Mouse (Mus musculus): ENCODE results near the gene Rcbtb2. TPM values are rescaled to one million over a fixed set of nuclear protein-coding genes. Genes with fewer than 3 reads are reported as not detected.
A peak's percentile ranks its signal among the peaks of the same experiment; 100 is the strongest.

Gene Rcbtb2
- total and polyA plus RNA-seq, 3 experiments: 34.1 to 49.0 (median 36.9) TPM

- TF ChIP-seq E2F4 (IDR thresholded peaks at IDR 0.05; ENCODE audit: insufficient replicate concordance, low read depth, low read length) (no peak), ELF1 (IDR thresholded peaks at IDR 0.05; ENCODE audit: low read depth, low read length) (peak; percentile 47; the same call in 1 of the 2 replicates), USF2 (conservative IDR thresholded peaks at IDR 0.05; ENCODE audit: low read depth, low read length) (no peak), EP300 (IDR thresholded peaks at IDR 0.05; ENCODE audit: low read length) (peak; percentile 36), MAX (IDR thresholded peaks at IDR 0.05; ENCODE audit: low read length) (peak; percentile 67), ZNF384 (IDR thresholded peaks at IDR 0.05; ENCODE audit: low read depth, low read length) (no peak), TBP (conservative IDR thresholded peaks at IDR 0.05; ENCODE audit: low read depth, low read length) (peak; percentile 64; the same call in 1 of the 2 replicates)
Observed at GRCm38 (mm10) chr14:73238498-73239250, 115.8 kb downstream of the Rcbtb2 start (continued).

- H3K36me3 ChIP-seq (replicated peaks in 1 of 2; ENCODE audit: control insufficient read depth in 1 of 2, insufficient read depth in 1 of 2, low read length in 1 of 2): peaks cover 0 to 9% of the 10 kb centered on the region in 2 experiments
- peak overlapping the region; percentile 13; the same call in 1 of the 2 replicates for H3K27ac ChIP-seq (ENCODE audit: insufficient read depth, low read depth)
- H3K9ac ChIP-seq (ENCODE audit: insufficient read depth, low read depth): peak overlapping the region; percentile 55
- dilution Hi-C loops (cut with MboI; ENCODE audit: extremely low pct_ligation_motif_present, extremely low pct_unique_long_range_greater_than_20kb, low sequenced_read_pairs) (no loop called here), in situ Hi-C loops (cut with MboI; ENCODE audit: low pct_ligation_motif_present, low pct_unique_long_range_greater_than_20kb, low sequenced_read_pairs) (loop anchor here (10.0 kb wide), 2 partner anchors 64 to 104 kb away; no protein-coding TSS in a partner anchor)
- H3K79me2 ChIP-seq (replicated peaks; ENCODE audit: control insufficient read depth, extremely low read depth, insufficient read depth, poor library complexity, severe bottlenecking): peaks cover 3% of the 10 kb centered on the region
- TF ChIP-seq MYC (IDR thresholded peaks at IDR 0.05; ENCODE audit: low read depth, low read length) (0 out of 2 replicates have a peak, but pooled peaks have one; percentile 5), CTCF (conservative IDR thresholded peaks at IDR 0.05 in 1 of 2, IDR thresholded peaks at IDR 0.05 in 1 of 2; ENCODE audit: low read depth in 2 of 2, low read length in 2 of 2) (no peak), RCOR1 (conservative IDR thresholded peaks at IDR 0.05; ENCODE audit: low read depth, low read length) (no peak), UBTF (IDR thresholded peaks at IDR 0.05; ENCODE audit: low read depth, low read length) (no peak), ZNF384 (IDR thresholded peaks at IDR 0.05; ENCODE audit: low read depth, low read length) (0 out of 2 replicates have a peak, but pooled peaks have one; percentile 5), KAT2A (IDR thresholded peaks at IDR 0.05; ENCODE audit: insufficient replicate concordance, low read length) (no peak), JUN (IDR thresholded peaks at IDR 0.05; ENCODE audit: insufficient read depth, low read depth, low read length) (no peak), CHD1 (IDR thresholded peaks at IDR 0.05; ENCODE audit: low read depth, low read length) (peak; percentile 40; the same call in 1 of the 2 replicates), EP300 (IDR thresholded peaks at IDR 0.05; ENCODE audit: low read length) (no peak), TBP (conservative IDR thresholded peaks at IDR 0.05; ENCODE audit: low read depth, low read length) (no peak), PAX5 (IDR thresholded peaks at IDR 0.05; ENCODE audit: low read length) (no peak), SIN3A (IDR thresholded peaks at IDR 0.05; ENCODE audit: low read length) (peak; percentile 3; the same call in 1 of the 2 replicates), MAFK (IDR thresholded peaks at IDR 0.05; ENCODE audit: insufficient replicate concordance, low read length) (0 out of 2 replicates have a peak, but pooled peaks have one; percentile 12)
- H3K9me3 ChIP-seq (replicated peaks; ENCODE audit: low read length): peaks cover 2% of the 10 kb centered on the region
- H3K27me3 ChIP-seq (replicated peaks): no peaks in the 10 kb centered on the region
- H3K4me1 ChIP-seq (ENCODE audit: control insufficient read depth in 1 of 2, insufficient read depth in 2 of 2): peaks cover 2 to 26% of the 10 kb centered on the region in 2 experiments; a peak in 3 of 4 replicates
- peak overlapping the region; percentile 59 to 93 (median 66) for H3K4me3 ChIP-seq (replicated peaks in 1 of 3; ENCODE audit: low read depth in 2 of 3, low read length in 2 of 3, poor library complexity in 1 of 3)
- DNase-seq (ENCODE audit: extremely low read depth): peak; percentile 34
- H3K4me2 ChIP-seq (ENCODE audit: insufficient read depth, low read depth, poor library complexity, severe bottlenecking): peak overlapping the region; percentile 25; the same call in 1 of the 2 replicates
Observed at GRCm38 (mm10) chr14:73239291-73239690, 116.5 kb downstream of the Rcbtb2 start.

All from CH12.LX (cell line).